Mouse (Mus musculus): ENCODE results near the gene Ephb1. TPM values are rescaled to one million over a fixed set of nuclear protein-coding genes. Genes with fewer than 3 reads are reported as not detected.

Ephb1 gene
- polyA plus RNA-seq, 1 experiment from 2014 or later, result 41.2 TPM

DNA sequence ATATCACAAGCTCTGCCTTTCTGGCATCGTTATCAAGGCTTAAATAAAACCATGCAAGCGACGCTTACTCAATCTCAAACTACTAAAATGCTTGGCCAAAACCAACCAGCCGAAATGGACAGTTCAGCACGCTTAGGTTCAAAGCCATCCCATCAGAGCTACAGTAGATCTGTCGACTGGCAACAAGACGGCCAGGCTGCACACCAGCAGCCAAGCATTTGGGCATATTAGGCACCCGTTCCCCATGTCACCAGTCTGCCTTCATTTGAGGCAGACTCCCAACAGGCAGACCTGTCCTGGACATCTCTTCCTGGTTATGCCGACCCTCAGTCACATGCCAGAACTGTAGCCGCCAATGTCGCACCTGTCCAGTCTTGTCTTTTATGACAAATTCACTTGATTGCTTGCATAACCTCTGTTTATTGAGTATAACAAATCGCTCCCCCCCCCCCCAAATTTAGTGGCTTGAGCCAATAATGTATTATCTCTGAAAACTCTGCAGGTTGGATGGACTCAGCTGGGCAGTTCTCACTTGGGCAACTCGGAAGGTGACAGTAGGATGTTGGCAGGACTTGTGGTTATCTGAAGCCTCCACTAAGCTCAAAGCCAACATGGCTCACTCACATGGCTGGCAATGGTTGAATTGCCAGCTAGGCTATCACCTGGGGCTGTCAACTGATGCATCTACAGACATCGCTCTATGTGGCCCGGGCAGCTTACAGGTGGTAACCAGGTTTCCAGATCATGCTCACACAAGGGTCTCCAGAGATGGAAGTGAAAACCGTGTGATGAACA, 24.0 kb downstream of the Ephb1 start:
- Histone ChIP-seq H3K9ac (ENCODE audit: low read depth, low read length) (no peak overlapping the region), H3K9me3 (ENCODE audit: control insufficient read depth, low read length) (no peaks in the 10 kb centered on the region), H3K27me3 (replicated peaks; ENCODE audit: control insufficient read depth, insufficient read depth, low read length) (no peaks in the 10 kb centered on the region), H3K27ac (ENCODE audit: low read depth, low read length) (no peak overlapping the region), H3K36me3 (ENCODE audit: control insufficient read depth, insufficient read depth, low read length) (no peaks in the 10 kb centered on the region), H3K4me3 (ENCODE audit: low read length) (no peak overlapping the region), H3K4me2 (ENCODE audit: low read length) (no peak overlapping the region), H3K4me1 (ENCODE audit: control insufficient read depth, insufficient read depth, low read depth, low read length) (no peaks in the 10 kb centered on the region)
- no peak for ATAC-seq
- WGBS, result 90% methylated on average over 16 of the region's 16 CpGs

DNA sequence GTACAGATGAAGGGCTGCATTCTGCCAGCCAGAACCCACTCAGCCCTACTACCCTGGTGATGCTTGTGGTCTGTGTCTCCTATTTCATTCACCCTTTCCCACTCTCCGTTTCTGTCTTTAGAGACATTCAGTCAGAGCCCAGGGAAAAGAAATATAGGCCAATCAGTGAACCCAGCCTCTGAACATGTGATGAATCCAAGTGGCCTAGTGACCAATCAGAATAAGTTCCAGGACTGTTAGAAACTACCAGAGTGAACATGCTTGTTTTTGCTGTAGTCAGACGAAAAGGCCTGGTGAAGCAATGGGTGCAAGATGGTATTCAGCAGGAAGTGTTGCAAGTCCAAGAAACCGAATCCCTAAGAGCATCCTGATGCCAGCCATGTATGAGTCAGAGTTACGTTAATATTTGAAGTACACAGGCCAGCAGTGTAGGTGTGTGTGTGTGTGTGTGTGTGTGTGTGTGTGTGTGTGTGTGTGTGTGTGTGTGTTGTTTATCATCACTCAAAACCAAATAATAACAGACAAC, 26.8 kb downstream of the Ephb1 start:
- Histone ChIP-seq H3K9me3 (ENCODE audit: control insufficient read depth, low read length) (no peaks in the 10 kb centered on the region), H3K36me3 (ENCODE audit: control insufficient read depth, insufficient read depth, low read length) (no peaks in the 10 kb centered on the region), H3K4me1 (ENCODE audit: control insufficient read depth, insufficient read depth, low read depth, low read length) (no peaks in the 10 kb centered on the region), H3K4me3 (ENCODE audit: low read length) (no peak overlapping the region), H3K9ac (ENCODE audit: low read depth, low read length) (no peak overlapping the region), H3K4me2 (ENCODE audit: low read length) (no peak overlapping the region), H3K27ac (ENCODE audit: low read depth, low read length) (no peak overlapping the region), H3K27me3 (replicated peaks; ENCODE audit: control insufficient read depth, insufficient read depth, low read length) (no peaks in the 10 kb centered on the region)
- WGBS, result 94% methylated on average over 4 of the region's 4 CpGs
- no peak for ATAC-seq

DNA sequence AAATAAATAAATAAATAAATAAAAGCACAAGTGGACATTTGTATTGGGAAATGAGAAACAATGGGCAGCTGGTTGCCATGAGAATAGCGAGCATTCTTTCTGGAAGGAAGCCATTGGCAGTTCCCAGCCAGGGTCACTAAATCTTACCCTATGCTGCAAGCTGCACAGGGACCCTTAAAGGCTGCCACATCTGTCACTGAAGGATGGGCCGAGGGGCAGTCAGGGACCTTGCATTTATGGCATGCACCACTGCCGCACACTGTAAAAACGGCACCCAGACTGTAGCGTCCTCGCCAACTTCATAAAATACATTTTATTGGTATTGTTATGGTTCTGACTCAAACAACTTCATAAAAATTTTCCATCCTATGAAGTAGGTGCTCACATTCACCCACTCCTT, 39.1 kb downstream of the Ephb1 start:
- peaks cover 3% of the 10 kb centered on the region; the same call in 1 of the 2 replicates for H3K4me1 ChIP-seq (ENCODE audit: control insufficient read depth, insufficient read depth, low read depth, low read length)
- no peaks in the 10 kb centered on the region; the same call in 1 of the 2 replicates for H3K9me3 ChIP-seq (ENCODE audit: control insufficient read depth, low read length)
- no peaks in the 10 kb centered on the region for H3K36me3 ChIP-seq (ENCODE audit: control insufficient read depth, insufficient read depth, low read length)
- no peak overlapping the region for H3K27ac ChIP-seq (ENCODE audit: low read depth, low read length)
- H3K4me3 ChIP-seq (ENCODE audit: low read length), result no peak overlapping the region
- no peak overlapping the region for H3K9ac ChIP-seq (ENCODE audit: low read depth, low read length)
- ATAC-seq, result no peak
- no peak overlapping the region for H3K4me2 ChIP-seq (ENCODE audit: low read length)
- no peaks in the 10 kb centered on the region for H3K27me3 ChIP-seq (replicated peaks; ENCODE audit: control insufficient read depth, insufficient read depth, low read length)
- 73% methylated on average over 6 of the region's 6 CpGs for WGBS

GRCm38 (mm10) chr9:102314795-102315194, 39.7 kb downstream of the Ephb1 start:
- Histone ChIP-seq H3K4me2 (ENCODE audit: low read length) (no peak overlapping the region), H3K9ac (ENCODE audit: low read depth, low read length) (no peak overlapping the region), H3K4me1 (ENCODE audit: control insufficient read depth, insufficient read depth, low read depth, low read length) (peaks cover 3% of the 10 kb centered on the region; the same call in 1 of the 2 replicates), H3K36me3 (ENCODE audit: control insufficient read depth, insufficient read depth, low read length) (no peaks in the 10 kb centered on the region), H3K27ac (ENCODE audit: low read depth, low read length) (no peak overlapping the region), H3K27me3 (replicated peaks; ENCODE audit: control insufficient read depth, insufficient read depth, low read length) (no peaks in the 10 kb centered on the region), H3K9me3 (ENCODE audit: control insufficient read depth, low read length) (no peaks in the 10 kb centered on the region; the same call in 1 of the 2 replicates), H3K4me3 (ENCODE audit: low read length) (no peak overlapping the region)
- ATAC-seq, result no peak
- WGBS, result 86% methylated on average over 1 of the region's 1 CpGs

GRCm38 (mm10) chr9:102310431-102310830, 44.1 kb downstream of the Ephb1 start:
- Histone ChIP-seq H3K9ac (ENCODE audit: low read depth, low read length) (no peak overlapping the region), H3K4me3 (ENCODE audit: low read length) (no peak overlapping the region), H3K27ac (ENCODE audit: low read depth, low read length) (no peak overlapping the region), H3K36me3 (ENCODE audit: control insufficient read depth, insufficient read depth, low read length) (no peaks in the 10 kb centered on the region), H3K9me3 (ENCODE audit: control insufficient read depth, low read length) (no peaks in the 10 kb centered on the region; the same call in 1 of the 2 replicates), H3K4me1 (ENCODE audit: control insufficient read depth, insufficient read depth, low read depth, low read length) (peaks cover 9% of the 10 kb centered on the region), H3K27me3 (replicated peaks; ENCODE audit: control insufficient read depth, insufficient read depth, low read length) (no peaks in the 10 kb centered on the region), H3K4me2 (ENCODE audit: low read length) (no peak overlapping the region)
- no peak for ATAC-seq
- WGBS, result 35% methylated on average over 3 of the region's 3 CpGs

- Histone ChIP-seq H3K4me3 (ENCODE audit: low read length) (no peak overlapping the region), H3K36me3 (ENCODE audit: control insufficient read depth, insufficient read depth, low read length) (no peaks in the 10 kb centered on the region), H3K9me3 (ENCODE audit: control insufficient read depth, low read length) (no peaks in the 10 kb centered on the region; the same call in 1 of the 2 replicates), H3K27ac (ENCODE audit: low read depth, low read length) (no peak overlapping the region), H3K9ac (ENCODE audit: low read depth, low read length) (no peak overlapping the region), H3K27me3 (replicated peaks; ENCODE audit: control insufficient read depth, insufficient read depth, low read length) (no peaks in the 10 kb centered on the region), H3K4me1 (ENCODE audit: control insufficient read depth, insufficient read depth, low read depth, low read length) (peaks cover 8% of the 10 kb centered on the region), H3K4me2 (ENCODE audit: low read length) (no peak overlapping the region)
- WGBS, result 83% methylated on average over 7 of the region's 7 CpGs
- ATAC-seq, result no peak
Measured at GRCm38 (mm10) chr9:102309278-102309677, 45.2 kb downstream of the Ephb1 start.

DNA sequence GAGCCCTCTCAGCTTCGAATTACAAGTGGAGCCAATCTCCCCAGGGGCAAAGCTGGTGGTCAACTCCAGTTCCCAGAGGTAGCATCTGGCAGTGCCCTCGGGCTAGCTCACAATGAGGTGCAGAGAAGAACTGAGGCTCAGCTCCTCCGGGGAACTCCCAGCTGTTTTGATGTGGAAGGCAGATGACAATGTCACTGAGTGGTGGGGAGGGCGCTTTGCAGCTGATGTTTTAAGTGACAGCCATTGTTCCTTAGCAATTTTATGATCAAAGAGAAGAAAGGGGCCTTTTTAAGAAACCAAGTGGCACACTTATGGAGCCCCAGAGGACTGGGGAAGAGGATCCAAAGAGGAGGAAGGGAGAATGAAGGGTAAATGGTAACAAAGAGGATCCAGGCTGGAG, 46.8 kb downstream of the Ephb1 start:
- Histone ChIP-seq H3K36me3 (ENCODE audit: control insufficient read depth, insufficient read depth, low read length) (no peaks in the 10 kb centered on the region), H3K4me1 (ENCODE audit: control insufficient read depth, insufficient read depth, low read depth, low read length) (peaks cover 14% of the 10 kb centered on the region), H3K4me2 (ENCODE audit: low read length) (no peak overlapping the region), H3K27me3 (replicated peaks; ENCODE audit: control insufficient read depth, insufficient read depth, low read length) (no peaks in the 10 kb centered on the region), H3K9me3 (ENCODE audit: control insufficient read depth, low read length) (no peaks in the 10 kb centered on the region; the same call in 1 of the 2 replicates), H3K4me3 (ENCODE audit: low read length) (no peak overlapping the region), H3K9ac (ENCODE audit: low read depth, low read length) (no peak overlapping the region), H3K27ac (ENCODE audit: low read depth, low read length) (no peak overlapping the region)
- 36% methylated on average over 4 of the region's 4 CpGs for WGBS
- no peak for ATAC-seq

GRCm38 (mm10) chr9:102306645-102307415, 47.7 kb downstream of the Ephb1 start:
- Histone ChIP-seq H3K27ac (ENCODE audit: low read depth, low read length) (no peak overlapping the region), H3K36me3 (ENCODE audit: control insufficient read depth, insufficient read depth, low read length) (no peaks in the 10 kb centered on the region), H3K4me2 (ENCODE audit: low read length) (no peak overlapping the region), H3K9me3 (ENCODE audit: control insufficient read depth, low read length) (no peaks in the 10 kb centered on the region; the same call in 1 of the 2 replicates), H3K9ac (ENCODE audit: low read depth, low read length) (no peak overlapping the region), H3K4me3 (ENCODE audit: low read length) (no peak overlapping the region), H3K27me3 (replicated peaks; ENCODE audit: control insufficient read depth, insufficient read depth, low read length) (no peaks in the 10 kb centered on the region), H3K4me1 (ENCODE audit: control insufficient read depth, insufficient read depth, low read depth, low read length) (peaks cover 14% of the 10 kb centered on the region)
- ATAC-seq, result no peak
- WGBS, result 67% methylated on average over 1 of the region's 1 CpGs
